Comparison of ENCODE assay signal across 13 mouse cellular contexts in the genomic region with DNA sequence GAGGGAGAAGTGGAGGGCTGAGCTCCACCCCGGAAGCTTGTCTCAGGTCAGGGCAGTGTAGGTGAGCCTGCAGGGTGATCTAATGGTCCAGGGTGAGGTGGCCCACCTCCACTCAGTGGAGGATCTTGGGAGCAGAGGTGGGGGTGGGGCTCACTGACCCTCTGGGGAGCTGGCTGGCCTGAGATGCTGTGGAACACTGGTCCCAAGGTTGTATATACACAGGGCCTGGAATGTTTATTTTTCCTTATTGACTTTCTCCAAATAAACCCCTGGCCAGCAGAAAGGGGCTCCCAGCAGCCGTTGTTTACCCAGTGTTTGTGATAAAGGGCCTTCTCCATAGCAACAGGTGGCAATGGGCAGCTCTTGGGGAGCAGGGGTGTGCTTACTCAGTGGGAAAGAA. TPM values are rescaled to one million over a fixed set of nuclear protein-coding genes. Genes with fewer than 3 reads are reported as not detected.
DNase-seq lines count a peak whose midpoint lies in the region; ATAC-seq lines count a peak whose summit lies in the region.
"Had no signal": no experiment of that assay in that cellular context is flagged by ENCODE, and none has a peak within 500 bp of the region (broad histone marks: within the 10 kb centered on the region; RNA-seq: fewer than 3 reads in every experiment).

No protein-coding gene starts in this region.

- no peak overlapping the region for H3K27ac ChIP-seq in kidney, embryonic 16.5 days (ENCODE audit: low read length)
- no peak overlapping the region for H3K27ac ChIP-seq in intestine, embryonic 16.5 days (ENCODE audit: low read length)
- no peak overlapping the region for H3K27ac ChIP-seq in liver, embryonic 13.5 days
- no peak overlapping the region for H3K27ac ChIP-seq in forebrain, embryonic 15.5 days (replicated peaks)
- H3K27ac ChIP-seq: heart, embryonic 13.5 days; hindbrain, postnatal 0 days had no signal

- 18% methylated on average over 2 of the region's 2 CpGs for WGBS in kidney, embryonic 16.5 days
- 15% methylated on average over 2 of the region's 2 CpGs for WGBS in intestine, embryonic 16.5 days
- WGBS in liver, embryonic 13.5 days (ENCODE audit: insufficient replicate concordance) = 28% methylated on average over 2 of the region's 2 CpGs
- WGBS in forebrain, embryonic 15.5 days = 44% methylated on average over 2 of the region's 2 CpGs

- peaks cover 5% of the 10 kb centered on the region; the same call in 1 of the 2 replicates for H3K4me1 ChIP-seq in kidney, embryonic 16.5 days (ENCODE audit: insufficient read depth, low read length)
- H3K4me1 ChIP-seq in intestine, embryonic 16.5 days (ENCODE audit: control insufficient read depth, insufficient read depth, low read length) = peaks cover 18% of the 10 kb centered on the region
- peaks cover 22% of the 10 kb centered on the region for H3K4me1 ChIP-seq in liver, embryonic 13.5 days (replicated peaks)
- H3K4me1 ChIP-seq in forebrain, embryonic 15.5 days = peaks cover 12% of the 10 kb centered on the region

- ATAC-seq in kidney, embryonic 16.5 days (ENCODE audit: low FRiP score, low TSS enrichment) = peak; percentile 74; the same call in 1 of the 2 replicates
- peak; percentile 80 for ATAC-seq in intestine, embryonic 16.5 days
- ATAC-seq in liver, embryonic 13.5 days (ENCODE audit: low read depth) = peak; percentile 86
- ATAC-seq in forebrain, embryonic 15.5 days (replicated peaks) = no peak
- ATAC-seq: hindbrain, postnatal 0 days had no signal

- H3K36me3 ChIP-seq in kidney, embryonic 16.5 days (ENCODE audit: insufficient read depth, low read length) = no peaks in the 10 kb centered on the region
- H3K36me3 ChIP-seq in intestine, embryonic 16.5 days (ENCODE audit: control insufficient read depth, insufficient read depth, low read length) = no peaks in the 10 kb centered on the region
- no peaks in the 10 kb centered on the region for H3K36me3 ChIP-seq in liver, embryonic 13.5 days
- no peaks in the 10 kb centered on the region for H3K36me3 ChIP-seq in forebrain, embryonic 15.5 days
- H3K36me3 ChIP-seq: heart, embryonic 13.5 days had no signal

- no peak overlapping the region for H3K4me3 ChIP-seq in kidney, embryonic 16.5 days (ENCODE audit: low read length)
- H3K4me3 ChIP-seq in intestine, embryonic 16.5 days (ENCODE audit: low read length) = no peak overlapping the region
- no peak overlapping the region for H3K4me3 ChIP-seq in liver, embryonic 13.5 days (replicated peaks)
- H3K4me3 ChIP-seq in forebrain, embryonic 15.5 days = no peak overlapping the region
- H3K4me3 ChIP-seq: heart, embryonic 13.5 days had no signal

- DNase-seq in kidney, postnatal 25 days = no peak
- DNase-seq in liver, embryonic 13.5 days = no peak
- peak; percentile 73 for DNase-seq in lung, postnatal 36 days
- DNase-seq in adrenal gland, adult (ENCODE audit: inconsistent age in 2 of 2, low spot score in 1 of 2) = no peak
- DNase-seq: adrenal gland, adult 8-10 months; cerebellum, postnatal 25 days had no signal

- no peaks in the 10 kb centered on the region for H3K9me3 ChIP-seq in kidney, embryonic 16.5 days (ENCODE audit: low read length)
- no peaks in the 10 kb centered on the region for H3K9me3 ChIP-seq in intestine, embryonic 16.5 days (ENCODE audit: control insufficient read depth, low read length)
- H3K9me3 ChIP-seq in liver, embryonic 13.5 days (replicated peaks) = no peaks in the 10 kb centered on the region
- H3K9me3 ChIP-seq in forebrain, embryonic 15.5 days = no peaks in the 10 kb centered on the region
- H3K9me3 ChIP-seq: heart, embryonic 13.5 days had no signal

- H3K27me3 ChIP-seq in kidney, embryonic 16.5 days (ENCODE audit: insufficient read depth, low read length) = peaks cover 9% of the 10 kb centered on the region
- H3K27me3 ChIP-seq in intestine, embryonic 16.5 days (replicated peaks; ENCODE audit: control insufficient read depth, insufficient read depth, low read length) = no peaks in the 10 kb centered on the region
- H3K27me3 ChIP-seq in liver, embryonic 13.5 days = peaks cover 28% of the 10 kb centered on the region
- no peaks in the 10 kb centered on the region for H3K27me3 ChIP-seq in forebrain, embryonic 15.5 days

- no peak overlapping the region for H3K4me2 ChIP-seq in kidney, embryonic 16.5 days (replicated peaks; ENCODE audit: low read depth, low read length)
- H3K4me2 ChIP-seq in intestine, embryonic 16.5 days (ENCODE audit: low read depth, low read length) = no peak overlapping the region
- no peak overlapping the region for H3K4me2 ChIP-seq in liver, embryonic 13.5 days
- H3K4me2 ChIP-seq in forebrain, embryonic 15.5 days (replicated peaks) = no peak overlapping the region
- H3K4me2 ChIP-seq: heart, embryonic 13.5 days had no signal

- H3K9ac ChIP-seq in kidney, embryonic 16.5 days (replicated peaks; ENCODE audit: low read length) = no peak overlapping the region
- no peak overlapping the region for H3K9ac ChIP-seq in intestine, embryonic 16.5 days (ENCODE audit: low read depth, low read length)
- no peak overlapping the region for H3K9ac ChIP-seq in liver, embryonic 13.5 days
- no peak overlapping the region for H3K9ac ChIP-seq in forebrain, embryonic 15.5 days (replicated peaks)
- H3K9ac ChIP-seq: heart, embryonic 13.5 days had no signal

RNA-seq across cellular contexts. Expression of a gene that starts 18.5 kb away (rescaled TPM):
- polyA plus RNA-seq in kidney, embryonic 16.5 days (2015; fragmentation: Nextera tagmentation; extraction: Ambion mirVana) = not detected in 2 replicates
- polyA plus RNA-seq in intestine, embryonic 16.5 days (2015; fragmentation: Nextera tagmentation; extraction: Ambion mirVana) = not detected in 2 replicates
- not detected in 2 replicates for polyA plus RNA-seq in liver, embryonic 13.5 days (2015; fragmentation: Nextera tagmentation; extraction: Ambion mirVana)
- polyA plus RNA-seq in forebrain, embryonic 15.5 days (2015; fragmentation: Nextera tagmentation; extraction: Ambion mirVana) = not detected in 2 replicates
- polyA plus RNA-seq: frontal cortex, adult 2 months; heart, embryonic 13.5 days; hindbrain, postnatal 0 days; neural tube, embryonic 14.5 days had no signal
